Mouse (Mus musculus): ENCODE results near the gene Fbxo11.

DNA sequence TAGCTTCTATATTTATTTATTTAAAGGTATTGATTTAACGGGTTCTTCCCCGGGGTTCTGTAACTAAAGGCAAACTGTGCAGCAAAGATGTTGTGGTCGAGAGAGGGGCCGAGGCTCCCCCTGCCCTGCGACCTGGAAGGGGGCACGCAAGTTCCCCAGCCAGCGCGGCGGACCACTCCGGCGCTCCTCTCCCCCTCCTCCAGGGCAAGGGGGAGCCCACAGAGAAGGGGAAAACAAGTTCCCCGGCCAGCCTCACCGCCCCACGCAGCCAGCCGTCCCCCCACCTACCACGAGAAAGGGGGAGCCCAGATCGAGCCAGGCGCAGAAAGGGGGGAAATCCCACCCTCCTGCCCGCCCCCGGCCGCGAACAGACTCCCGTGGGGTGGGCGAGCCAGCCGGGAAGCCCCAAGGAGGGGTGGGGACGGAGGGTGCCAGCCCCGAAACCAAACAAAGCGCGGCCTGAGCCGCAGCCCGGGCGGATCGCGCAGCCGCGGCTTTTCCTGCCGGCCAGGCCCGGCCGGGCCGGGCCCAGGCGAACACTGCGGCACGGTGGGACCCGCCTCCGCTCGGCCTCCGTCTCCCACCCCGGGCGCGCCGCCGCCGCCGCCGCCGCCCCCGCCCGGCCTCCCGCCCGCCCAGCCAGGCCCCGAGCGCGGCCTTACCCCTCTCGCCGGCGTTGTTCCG, 602 bp downstream of the Fbxo11 start:
- TF ChIP-seq CTCF (IDR thresholded peaks at IDR 0.05; ENCODE audit: low read depth) (no peak), EP300 (IDR thresholded peaks at IDR 0.05; ENCODE audit: low read depth) (no peak)
